Mouse (Mus musculus): Measurements from ENCODE around the gene Rufy1.
"Not testable (repeated sequence)": the region's sequence is repeated elsewhere in the genome, so short reads cannot be mapped to it uniquely, and the experiment has no call there.

Rufy1 gene

DNA sequence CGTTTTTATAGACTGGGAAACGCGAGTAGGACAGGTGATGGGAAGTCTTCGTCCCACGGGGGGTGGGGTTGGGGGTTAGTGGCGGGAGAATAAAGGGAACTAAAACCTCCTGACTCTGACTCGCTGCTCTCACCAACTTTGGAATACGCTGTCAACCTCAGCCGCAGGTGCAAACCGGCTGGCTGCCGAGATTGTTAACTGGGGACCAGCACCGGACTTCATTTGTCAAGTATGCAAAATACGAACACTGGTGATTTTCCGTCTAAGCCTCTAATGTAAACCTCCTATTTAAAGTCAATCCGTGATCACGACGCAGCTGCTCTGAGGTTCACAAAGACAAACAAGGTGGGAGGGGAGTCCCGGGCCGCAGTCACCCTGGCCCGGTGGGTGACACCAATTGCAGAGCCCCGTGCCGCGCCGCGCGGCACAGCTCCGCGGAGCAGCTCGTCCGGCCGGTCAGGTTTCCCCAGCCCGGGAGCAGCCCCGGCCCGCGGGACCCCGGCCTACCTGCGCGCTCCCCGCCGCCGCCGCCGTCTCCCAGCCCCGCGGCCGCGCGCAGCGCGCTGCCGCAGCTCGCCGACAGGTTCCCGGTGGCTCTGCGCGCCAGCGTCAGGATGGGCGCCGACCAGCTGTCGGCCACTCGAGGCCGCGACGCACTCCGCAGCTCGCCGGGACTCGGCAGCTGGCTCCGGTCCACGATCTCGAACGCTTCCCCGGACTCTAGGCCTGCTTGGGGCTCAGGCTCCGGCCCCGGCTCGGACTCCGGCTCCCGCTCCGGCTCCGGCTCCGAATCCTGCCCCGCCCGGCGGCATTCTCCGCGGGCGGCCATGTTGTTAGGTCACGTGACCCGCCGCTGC lies at the start of gene Rufy1:
TSS of gene Rufy1 (minus strand) at position 849 of the 857 bp plus-strand sequence.
- DNase-seq (ENCODE audit: low read depth, low spot score) = peak; percentile 77

DNA sequence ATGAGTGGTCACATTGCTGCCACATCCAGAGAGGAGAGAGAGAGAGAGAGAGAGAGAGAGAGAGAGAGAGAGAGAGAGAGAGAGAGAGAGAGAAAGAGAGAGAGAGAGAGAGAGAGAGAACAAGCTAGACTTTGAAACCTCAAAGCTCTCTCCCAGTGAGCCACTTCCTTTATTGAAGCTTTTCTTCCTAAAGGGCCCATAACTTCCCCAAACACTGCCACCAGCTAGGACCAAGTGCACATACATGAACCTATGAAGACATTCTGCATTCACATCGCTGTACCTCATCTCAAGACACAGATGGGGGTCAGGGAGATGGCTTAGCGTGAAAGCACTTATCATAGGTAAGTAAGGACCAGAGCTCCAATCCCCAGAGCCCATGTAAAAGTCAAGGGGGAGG lies 47.1 kb upstream of the Rufy1 start:
- no peak for DNase-seq (ENCODE audit: low read depth, low spot score)

DNA sequence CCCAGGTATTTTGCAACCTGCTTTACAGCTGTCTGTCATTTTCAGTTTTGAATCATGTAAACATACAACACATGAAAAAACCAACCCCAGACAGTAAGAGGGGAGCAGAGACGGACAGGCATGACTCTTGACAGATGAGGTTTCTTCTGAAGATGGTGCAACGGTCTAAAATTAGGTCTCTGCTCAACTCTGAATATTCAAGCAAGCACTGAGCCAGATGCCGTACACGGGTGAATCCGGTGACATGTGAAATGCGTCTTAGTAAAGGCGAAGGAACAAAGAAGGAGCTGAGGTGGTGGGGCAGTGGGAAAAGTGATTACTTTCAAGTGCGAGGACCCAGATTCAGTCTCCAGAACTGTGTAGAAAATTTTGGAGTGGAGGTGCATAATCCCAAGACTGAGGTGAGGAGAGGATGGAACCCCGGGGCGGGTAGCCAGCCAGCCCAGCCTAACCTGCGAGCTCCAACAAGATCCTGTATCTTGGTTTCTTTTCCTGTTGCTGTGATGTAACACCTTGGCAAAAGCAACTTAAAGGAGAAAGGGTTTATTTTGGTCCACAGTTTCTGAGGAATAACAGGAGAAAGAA lies 46.7 kb upstream of the Rufy1 start:
- DNase-seq (ENCODE audit: low read depth, low spot score) = no peak

DNA sequence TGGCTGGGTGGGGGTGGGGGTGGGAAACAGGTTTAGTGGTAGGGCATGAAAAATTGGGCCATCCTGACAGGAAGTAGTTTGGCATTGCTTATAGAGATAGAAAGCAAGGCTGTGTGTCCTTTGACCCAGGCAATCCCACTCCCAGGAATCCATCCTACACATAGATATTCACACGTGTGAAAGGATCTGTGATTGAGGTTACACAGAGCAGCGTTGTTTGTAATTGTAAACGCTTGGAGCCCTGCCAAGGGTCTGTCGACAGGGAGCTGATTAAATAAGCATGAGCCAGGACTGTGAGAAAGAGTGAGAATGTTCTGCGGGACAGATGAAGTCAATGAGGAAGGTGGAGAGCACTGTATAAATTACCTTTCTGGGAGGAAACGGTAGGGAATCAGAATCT lies 46.0 kb upstream of the Rufy1 start:
- peak; percentile 19 for DNase-seq (ENCODE audit: low read depth, low spot score)

DNA sequence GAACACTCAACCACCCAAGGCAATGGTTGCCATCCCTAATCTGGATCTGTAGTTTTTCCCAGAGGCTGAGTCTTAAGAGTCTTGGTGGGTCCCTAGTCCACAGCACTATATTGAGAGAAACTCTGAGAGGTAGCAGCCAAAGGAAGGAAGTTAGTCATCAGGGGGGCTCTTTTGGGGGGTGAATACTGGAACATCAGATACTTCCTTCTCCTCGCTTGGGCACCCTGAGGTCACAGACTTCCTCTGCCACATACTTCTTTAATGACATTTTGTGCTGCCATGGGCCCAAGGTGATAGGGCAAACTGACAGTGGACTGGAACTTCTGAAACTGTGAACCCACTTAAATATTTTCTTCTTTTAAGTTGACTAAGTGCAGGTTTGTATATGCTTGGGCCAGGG lies 43.0 kb upstream of the Rufy1 start:
- no peak for DNase-seq (ENCODE audit: low read depth, low spot score)

DNA sequence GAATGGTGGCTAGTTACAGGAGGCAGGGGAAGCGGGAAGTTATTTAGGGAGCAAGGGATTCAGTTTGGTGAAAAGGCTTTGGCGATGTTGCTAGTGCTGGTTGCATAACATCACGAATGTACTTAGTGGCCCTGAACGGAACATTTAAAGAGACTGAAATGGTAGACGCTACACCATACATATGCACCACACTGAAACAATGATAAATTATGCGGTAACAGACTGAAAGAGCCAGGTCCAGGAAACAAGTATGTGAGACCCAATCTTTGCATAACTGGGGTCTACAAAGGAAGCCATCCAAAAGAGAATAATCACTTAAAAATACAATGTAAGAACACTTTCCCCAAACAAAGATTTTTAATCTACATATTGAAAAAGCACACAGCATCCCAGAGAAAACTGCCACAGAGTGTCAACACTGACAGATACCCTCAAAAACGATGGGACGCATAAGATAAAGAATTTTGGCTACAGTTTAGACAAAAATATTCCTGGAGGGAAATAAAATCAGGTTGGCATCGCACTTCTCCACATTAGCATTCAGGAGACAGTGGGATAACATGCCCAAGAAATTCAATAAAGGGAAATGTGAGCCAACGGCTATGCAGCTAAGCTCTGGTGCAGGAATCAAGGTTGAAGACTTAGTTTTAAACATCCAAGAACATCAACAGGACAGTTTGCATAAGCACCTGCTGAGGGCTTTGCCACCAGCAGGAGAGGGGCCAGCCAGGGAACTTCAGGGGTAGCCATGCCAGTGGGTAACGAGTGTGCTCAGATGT lies 41.4 kb upstream of the Rufy1 start:
- no peak for DNase-seq (ENCODE audit: low read depth, low spot score)

DNA sequence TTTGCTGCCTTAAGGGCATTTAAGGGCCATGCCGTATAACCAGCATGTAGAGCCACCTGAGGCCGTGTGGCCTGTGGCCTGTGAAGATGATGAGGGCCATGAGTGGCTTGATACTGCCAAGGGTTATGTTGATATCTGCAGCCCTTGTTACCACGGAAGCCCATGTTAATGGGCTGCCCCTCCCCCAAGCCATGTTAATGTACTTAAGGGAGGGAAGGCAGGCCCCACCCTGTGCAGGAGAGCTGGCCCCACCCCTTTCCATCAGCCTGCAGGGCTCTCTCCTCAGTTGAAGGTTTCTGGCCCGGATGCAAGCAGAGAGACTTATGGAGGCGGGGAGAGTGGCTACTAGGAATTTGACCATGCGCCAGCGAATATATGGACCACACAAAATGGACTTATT lies 30.6 kb upstream of the Rufy1 start:
- no peak for DNase-seq (ENCODE audit: low read depth, low spot score)

DNA sequence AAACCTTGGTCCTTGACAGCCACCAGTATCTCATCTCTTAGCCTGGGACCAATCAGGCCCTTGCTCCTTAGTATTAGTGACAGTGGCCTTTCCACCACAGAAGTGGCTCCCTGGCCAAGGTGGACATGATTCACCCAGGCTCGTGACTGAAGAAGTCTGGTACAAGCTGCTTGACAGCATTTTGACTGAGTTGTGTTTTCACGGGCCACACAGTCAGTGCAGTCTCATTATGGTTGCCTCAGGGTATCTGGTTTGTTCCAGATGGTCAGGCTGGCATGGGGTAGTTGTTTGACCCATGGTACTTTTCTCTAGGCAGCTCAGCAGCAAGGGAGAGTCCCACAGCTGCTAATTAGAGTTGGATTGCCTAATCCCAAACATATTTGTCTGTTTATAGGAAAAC lies 28.3 kb upstream of the Rufy1 start:
- DNase-seq (ENCODE audit: low read depth, low spot score) = no peak

DNA sequence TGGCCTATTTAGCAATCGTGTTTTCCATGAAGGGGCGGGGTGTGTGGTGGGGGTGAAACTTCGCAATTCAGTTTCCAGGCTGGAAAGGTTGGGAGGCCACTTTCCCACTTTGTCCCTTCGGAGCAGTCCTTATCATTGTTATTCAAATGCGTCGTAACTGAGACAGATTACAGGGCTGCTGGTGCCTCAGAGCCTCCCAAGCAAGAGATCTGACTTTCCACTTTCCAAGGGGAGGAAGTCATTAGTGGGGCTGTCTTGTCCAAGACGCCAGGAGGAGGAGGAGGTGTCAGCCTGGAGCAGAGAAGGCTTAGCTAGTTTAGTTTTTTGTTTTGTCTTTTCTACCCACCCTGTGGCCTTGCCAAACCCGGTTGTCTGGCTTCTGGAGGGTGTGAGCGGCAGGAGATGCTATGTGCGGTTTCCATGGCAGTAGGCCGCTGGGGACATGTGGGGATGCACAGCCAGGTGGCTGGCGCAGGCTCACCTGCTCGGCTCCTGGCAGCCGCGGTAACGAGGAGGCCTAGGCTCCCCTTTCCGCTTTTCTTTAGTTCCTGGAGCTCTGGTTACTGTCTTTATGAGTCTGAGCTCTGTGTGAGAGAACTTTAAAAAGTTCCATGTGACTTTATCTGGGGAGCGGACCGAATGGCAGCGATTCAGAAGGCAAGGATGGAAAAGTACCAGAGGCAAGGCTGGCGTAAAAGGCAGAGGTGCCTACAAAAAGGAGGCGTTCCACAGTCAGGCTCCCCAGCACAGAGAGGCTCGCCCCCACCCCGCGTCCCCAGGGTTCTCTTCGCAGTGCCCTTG lies 26.4 kb upstream of the Rufy1 start:
- peak; percentile 8 for DNase-seq (ENCODE audit: low read depth, low spot score)

DNA sequence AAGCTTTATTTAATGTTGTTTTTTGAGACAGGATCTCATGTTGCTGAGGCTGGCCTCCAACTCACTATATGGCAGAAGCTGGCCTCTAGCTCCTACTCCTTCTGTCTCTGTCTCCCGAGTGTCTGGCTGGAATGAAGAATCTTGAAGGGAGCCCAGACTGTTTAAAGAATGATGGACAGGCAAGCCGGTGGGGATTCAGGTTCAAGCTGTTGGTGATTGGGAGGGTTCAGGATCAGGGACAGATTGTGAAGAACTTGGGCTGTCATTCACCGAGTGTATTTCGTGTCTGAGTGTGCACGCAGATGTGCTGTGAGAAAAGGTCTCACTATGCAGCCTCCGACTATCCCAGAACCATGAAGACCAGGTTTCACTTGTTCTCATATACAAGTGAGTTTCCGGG lies 25.5 kb upstream of the Rufy1 start:
- no peak for DNase-seq (ENCODE audit: low read depth, low spot score)

DNA sequence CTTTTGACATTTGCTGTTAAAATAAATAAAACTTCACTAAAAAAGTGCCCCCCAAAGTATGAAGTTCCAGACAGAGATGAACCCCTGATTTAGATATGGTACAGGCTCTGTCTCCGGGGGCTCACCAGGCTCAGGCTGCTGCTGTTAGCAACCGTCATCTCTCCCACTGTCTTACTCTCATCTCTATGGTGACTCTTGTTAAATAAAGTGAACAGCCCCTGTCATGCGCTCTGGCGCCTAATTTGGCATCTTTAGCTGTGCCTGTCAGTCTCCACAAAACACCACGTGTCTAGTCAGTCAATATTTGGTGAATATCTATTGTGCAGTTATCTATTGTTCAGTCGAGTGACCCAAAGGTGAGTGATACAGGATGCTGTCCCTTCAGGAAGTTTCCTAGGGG lies 24.0 kb upstream of the Rufy1 start:
- no peak for DNase-seq (ENCODE audit: low read depth, low spot score)

DNA sequence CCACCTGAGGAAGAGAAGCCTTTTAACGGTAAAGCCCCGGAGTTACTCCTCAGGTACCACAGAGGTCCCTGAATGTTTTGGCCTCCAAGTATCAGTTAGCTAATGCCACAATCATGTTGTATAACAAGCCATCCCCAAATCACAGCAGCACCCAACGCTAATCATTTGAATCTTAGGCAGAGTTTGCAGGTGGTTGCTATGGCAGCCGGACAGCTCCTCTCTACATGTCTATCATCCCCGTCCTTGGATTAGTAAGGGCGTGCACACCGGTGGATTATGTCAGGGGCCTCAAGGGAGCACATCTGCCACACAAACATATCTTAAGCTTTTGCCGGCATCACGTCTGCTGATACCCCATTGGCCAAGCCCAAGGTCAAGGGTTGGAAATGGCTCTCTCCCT lies 19.3 kb upstream of the Rufy1 start:
- no peak for DNase-seq (ENCODE audit: low read depth, low spot score)

DNA sequence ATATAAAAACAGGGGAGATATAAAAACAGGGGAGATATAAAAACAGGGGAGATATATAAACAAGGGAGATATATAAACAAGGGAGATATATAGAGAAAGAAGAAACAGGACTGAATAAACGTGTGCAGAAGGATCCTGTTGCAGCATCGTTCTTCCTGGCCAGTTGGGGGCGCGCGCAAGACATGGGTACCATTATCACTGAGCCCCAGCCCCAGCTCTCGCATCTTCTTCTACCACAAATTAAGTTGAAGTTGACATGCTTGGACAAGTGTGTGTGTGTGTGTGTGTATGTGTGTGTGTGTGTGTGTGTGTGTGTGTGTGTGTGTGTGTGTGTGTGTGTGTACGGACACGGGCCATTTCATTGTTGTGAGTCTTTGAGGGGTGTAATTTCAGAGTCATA lies 17.2 kb upstream of the Rufy1 start:
- DNase-seq (ENCODE audit: low read depth, low spot score) = not testable (repeated sequence)

DNA sequence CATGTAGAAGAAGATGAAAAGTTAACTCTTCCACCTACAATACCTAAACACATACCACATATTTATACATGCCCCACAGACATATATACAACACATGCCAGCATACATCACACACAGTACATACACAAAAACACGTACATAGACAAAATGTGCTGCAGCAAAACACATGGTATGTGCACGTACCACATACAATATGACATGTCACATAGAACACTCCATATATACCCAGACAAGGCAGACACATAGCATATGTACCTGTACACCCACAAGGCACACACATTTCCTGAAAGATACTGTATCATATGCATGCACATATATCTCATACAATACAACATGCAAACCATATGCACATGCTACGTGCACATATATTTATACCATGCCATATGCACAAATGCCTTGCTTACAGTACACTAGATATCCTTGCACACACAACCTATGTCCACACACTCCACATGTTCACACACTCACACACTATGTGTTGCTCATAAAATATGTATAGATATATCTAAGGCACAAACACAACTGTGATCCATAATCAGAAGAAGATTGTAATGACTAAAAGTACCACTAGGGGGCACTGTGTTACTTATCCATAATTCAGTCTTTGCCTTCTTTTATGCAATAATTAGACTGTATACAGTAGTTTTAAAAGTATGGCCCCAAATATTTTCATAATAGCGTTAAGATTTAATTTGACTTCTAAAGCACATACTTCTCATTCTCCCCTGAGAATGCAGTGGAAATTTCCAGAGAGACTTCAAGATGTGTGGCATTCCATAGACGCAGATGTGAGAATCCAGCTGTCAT lies 12.5 kb upstream of the Rufy1 start:
- DNase-seq (ENCODE audit: low read depth, low spot score) = peak; percentile 34

DNA sequence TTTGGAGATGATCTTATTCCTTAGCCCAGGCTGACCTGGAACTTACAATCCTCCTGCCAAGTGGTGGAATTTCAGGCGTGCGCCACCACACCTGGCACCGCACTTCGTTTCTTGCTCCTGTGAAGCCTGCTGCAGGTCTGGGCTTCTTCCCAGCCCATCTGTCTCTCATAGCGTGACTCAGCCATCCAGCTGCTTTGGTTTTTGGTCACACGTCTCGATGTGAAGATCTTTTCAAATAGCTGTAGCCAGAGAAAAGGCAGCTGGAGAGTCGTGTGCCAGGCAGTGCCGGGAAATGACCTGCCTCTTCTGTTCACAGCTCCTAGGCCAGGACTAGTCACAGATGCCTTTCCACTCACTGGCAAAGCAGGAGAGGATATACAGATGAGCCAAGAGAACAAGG lies 10.7 kb upstream of the Rufy1 start:
- no peak for DNase-seq (ENCODE audit: low read depth, low spot score)

DNA sequence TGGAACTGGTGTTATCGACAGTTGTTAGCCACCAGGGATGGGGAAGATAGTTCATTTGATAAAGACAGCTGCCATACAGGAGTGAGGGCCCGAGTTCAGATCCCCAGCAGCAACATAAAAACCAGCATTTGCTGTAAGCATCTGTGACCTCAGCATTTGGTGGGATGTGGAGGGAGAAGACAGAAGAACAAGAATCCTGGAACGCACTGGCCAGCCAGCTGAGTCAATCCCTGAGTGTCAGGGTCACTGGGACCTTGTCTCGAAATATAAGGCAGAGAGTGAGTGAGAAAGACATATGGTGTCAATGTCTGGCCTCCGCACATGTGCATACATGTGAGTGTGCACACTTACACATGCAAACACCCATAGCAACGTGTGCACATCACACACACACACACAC lies 9.8 kb upstream of the Rufy1 start:
- DNase-seq (ENCODE audit: low read depth, low spot score) = no peak

DNA sequence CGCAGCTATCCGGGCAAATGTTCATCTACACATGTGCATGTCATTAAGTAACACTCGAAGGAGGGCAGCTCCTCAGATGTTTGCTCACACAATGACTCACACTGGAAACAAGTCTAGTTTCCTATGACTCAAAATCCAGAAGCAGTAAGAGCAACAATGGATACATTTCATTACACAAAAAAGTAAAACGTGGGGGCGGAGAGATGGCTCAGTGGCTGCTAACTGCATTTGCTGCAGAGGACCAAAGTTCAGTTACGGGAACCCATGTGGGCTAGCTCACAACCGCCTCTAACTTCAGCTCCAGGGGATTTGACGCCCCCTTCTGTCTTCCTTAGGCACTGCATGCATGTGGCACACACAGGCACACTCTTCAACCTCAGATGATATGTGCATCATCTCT lies 8.9 kb upstream of the Rufy1 start:
- DNase-seq (ENCODE audit: low read depth, low spot score) = no peak

DNA sequence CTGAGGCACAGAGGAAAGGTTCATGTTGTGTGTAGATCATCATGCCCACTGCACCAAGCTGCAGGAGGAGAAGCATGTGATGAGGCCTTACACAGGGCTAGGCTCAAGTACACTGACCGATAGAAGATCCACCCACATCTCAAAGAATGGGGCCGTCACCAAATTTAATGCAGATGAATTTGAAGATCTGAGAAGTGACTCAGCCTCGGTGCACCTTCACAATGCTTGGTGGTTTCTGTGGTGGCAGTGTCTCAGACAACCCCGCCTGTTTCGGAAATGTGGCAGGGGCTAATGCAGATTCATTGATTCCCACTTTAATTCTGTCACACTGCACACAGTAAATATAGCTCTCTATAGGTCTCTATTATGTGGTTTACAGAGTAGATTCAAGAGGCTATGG lies 2.0 kb upstream of the Rufy1 start:
- no peak for DNase-seq (ENCODE audit: low read depth, low spot score)

DNA sequence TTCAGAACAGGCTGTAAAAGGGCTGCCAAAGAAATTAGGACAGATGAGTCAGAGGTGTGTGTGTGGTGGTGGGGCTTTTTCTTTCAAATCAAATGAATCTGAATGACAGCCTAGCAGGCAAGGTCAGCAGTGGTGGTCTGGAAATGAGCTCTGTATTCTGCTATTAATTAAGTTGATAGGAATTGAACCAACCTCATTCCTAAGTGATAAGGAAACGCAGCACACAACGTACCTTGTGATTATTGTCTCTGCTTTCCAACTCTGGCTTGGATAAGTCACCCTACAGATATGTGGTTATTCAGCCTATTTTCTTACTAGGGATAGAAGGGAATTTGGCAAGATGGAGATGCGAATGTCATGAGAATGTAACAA lies 1.1 kb upstream of the Rufy1 start:
- DNase-seq (ENCODE audit: low read depth, low spot score) = no peak

DNA sequence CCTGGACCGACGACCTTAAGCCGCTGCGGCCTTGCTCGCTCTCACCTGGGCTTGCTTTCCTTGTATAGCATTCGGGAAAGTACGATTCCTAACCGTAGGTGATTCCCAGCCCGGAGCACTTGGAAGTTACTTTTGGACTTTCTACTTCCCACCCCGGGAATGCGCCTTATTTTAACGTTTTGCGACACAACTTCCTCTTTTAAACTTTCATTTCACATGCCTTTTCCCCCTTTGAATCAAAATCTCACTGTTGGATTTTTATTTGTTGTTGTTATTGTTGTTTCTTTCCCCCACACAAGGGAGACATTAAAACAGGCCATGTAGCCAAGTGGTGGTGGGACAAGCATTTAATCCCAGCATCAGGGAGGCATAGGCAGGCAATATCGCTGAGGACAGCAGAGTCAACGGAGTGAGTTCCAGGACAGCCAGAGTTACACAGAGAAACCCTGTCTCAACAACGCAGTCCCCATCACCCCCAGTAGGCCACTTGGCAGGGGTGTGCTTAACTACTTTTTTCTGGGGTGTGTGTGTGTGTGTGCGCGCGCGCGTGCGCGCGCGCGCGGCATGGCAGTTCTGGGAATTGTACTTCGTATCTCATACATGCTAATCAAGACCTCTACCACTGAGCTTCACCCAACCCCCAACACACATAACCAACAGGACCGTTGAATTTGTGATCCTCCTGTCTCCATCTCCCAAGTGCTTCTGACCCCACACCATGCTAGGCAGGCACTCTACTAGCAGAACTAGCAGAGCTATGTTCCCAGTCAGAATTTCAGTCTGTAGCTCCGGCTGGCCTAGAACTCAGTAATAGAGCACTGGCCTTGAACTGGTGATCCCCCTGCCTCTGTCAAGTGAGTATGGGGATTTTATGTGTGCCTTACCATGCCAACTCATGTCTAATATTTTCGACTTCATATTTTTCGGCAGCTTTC lies 476 bp upstream of the Rufy1 start:
- no peak for DNase-seq (ENCODE audit: low read depth, low spot score)

Measured in embryo, embryonic 11.5 days (tissue).